Mouse (Mus musculus) yolk sac, embryonic 10.5 days (tissue): ENCODE results near the gene Mical1.

Source experiments
- DNase-seq: peaks from one replicate; pipeline ENCODE4 v3.0.0-alpha.2; 2017; ENCODE audit warnings: low spot score

Gene Mical1

GRCm38 (mm10) chr10:41476171-41477017, at the start of gene Mical1:
Gene Mical1, plus strand, starts transcription at chr10:41476314.
- peak; percentile 75 for DNase-seq

GRCm38 (mm10) chr10:41426368-41426767, 49.7 kb upstream of the Mical1 start:
- no peak for DNase-seq

- DNase-seq = no peak
Measured at GRCm38 (mm10) chr10:41434624-41435023, 41.5 kb upstream of the Mical1 start.

- no peak for DNase-seq
Measured at GRCm38 (mm10) chr10:41435141-41435540, 41.0 kb upstream of the Mical1 start.

GRCm38 (mm10) chr10:41448216-41448615, 27.9 kb upstream of the Mical1 start:
- DNase-seq = no peak

GRCm38 (mm10) chr10:41449684-41450083, 26.4 kb upstream of the Mical1 start:
- DNase-seq = no peak

GRCm38 (mm10) chr10:41450137-41450670, 25.9 kb upstream of the Mical1 start, which contains the start of gene Zbtb24:
Gene Zbtb24, plus strand, starts transcription at chr10:41450383.
- DNase-seq = peak; percentile 95

GRCm38 (mm10) chr10:41450780-41451522, 25.2 kb upstream of the Mical1 start:
- DNase-seq = no peak

- DNase-seq = peak; percentile 81
Measured at GRCm38 (mm10) chr10:41451656-41452055, 24.5 kb upstream of the Mical1 start.

- no peak for DNase-seq
Measured at GRCm38 (mm10) chr10:41452791-41453190, 23.3 kb upstream of the Mical1 start.

- DNase-seq = no peak
Measured at GRCm38 (mm10) chr10:41459990-41460389, 16.1 kb upstream of the Mical1 start.

GRCm38 (mm10) chr10:41460501-41460900, 15.6 kb upstream of the Mical1 start:
- peak; percentile 47 for DNase-seq

- DNase-seq = no peak
Measured at GRCm38 (mm10) chr10:41461057-41461722, 14.9 kb upstream of the Mical1 start.

GRCm38 (mm10) chr10:41464401-41464955, 11.6 kb upstream of the Mical1 start:
- DNase-seq = no peak

GRCm38 (mm10) chr10:41467325-41467724, 8.8 kb upstream of the Mical1 start:
- no peak for DNase-seq

GRCm38 (mm10) chr10:41470693-41471092, 5.4 kb upstream of the Mical1 start:
- DNase-seq = no peak

GRCm38 (mm10) chr10:41472534-41472933, 3.6 kb upstream of the Mical1 start:
- DNase-seq = no peak

GRCm38 (mm10) chr10:41472962-41473481, 3.1 kb upstream of the Mical1 start:
- no peak for DNase-seq

- no peak for DNase-seq
Measured at GRCm38 (mm10) chr10:41473782-41474468, 2.2 kb upstream of the Mical1 start.

GRCm38 (mm10) chr10:41474981-41475391, 1.1 kb upstream of the Mical1 start:
- DNase-seq = no peak

GRCm38 (mm10) chr10:41477018-41477277, 834 bp downstream of the Mical1 start:
- DNase-seq = peak; percentile 44
